Mouse (Mus musculus): ENCODE measurements around the gene Rgs6. TPM values are rescaled to one million over a fixed set of nuclear protein-coding genes. Genes with fewer than 3 reads are reported as not detected.

Rgs6 gene
- polyA plus RNA-seq, 2 experiments from 2014 or later: 0.49 TPM; not detected in 1

GRCm38 (mm10) chr12:82985300-82985699 lies 397.2 kb downstream of the Rgs6 start:
- ATAC-seq: no peak

GRCm38 (mm10) chr12:82987661-82988060 lies 399.6 kb downstream of the Rgs6 start:
- ATAC-seq: no peak

GRCm38 (mm10) chr12:82993905-82994304 lies 405.8 kb downstream of the Rgs6 start:
- ATAC-seq: no peak

GRCm38 (mm10) chr12:82996775-82997174 lies 408.7 kb downstream of the Rgs6 start:
- ATAC-seq: no peak

GRCm38 (mm10) chr12:82998682-82999332 lies 410.7 kb downstream of the Rgs6 start:
- no peak for ATAC-seq

- ATAC-seq: no peak
Measured at GRCm38 (mm10) chr12:82999333-83000032, 411.4 kb downstream of the Rgs6 start.

- ATAC-seq: no peak
Measured at GRCm38 (mm10) chr12:83000033-83000570, 412.0 kb downstream of the Rgs6 start.

GRCm38 (mm10) chr12:83000957-83001356 lies 412.9 kb downstream of the Rgs6 start:
- no peak for ATAC-seq

- ATAC-seq: no peak
Measured at GRCm38 (mm10) chr12:83004014-83004682, 416.1 kb downstream of the Rgs6 start.

- ATAC-seq: no peak
Measured at GRCm38 (mm10) chr12:83011056-83011565, 423.0 kb downstream of the Rgs6 start.

- no peak for ATAC-seq
Measured at GRCm38 (mm10) chr12:83013918-83014691, 426.0 kb downstream of the Rgs6 start.

- no peak for ATAC-seq
Measured at GRCm38 (mm10) chr12:83014848-83015247, 426.8 kb downstream of the Rgs6 start.

- ATAC-seq: no peak
Measured at GRCm38 (mm10) chr12:83015366-83015765, 427.3 kb downstream of the Rgs6 start.

- no peak for ATAC-seq
Measured at GRCm38 (mm10) chr12:83016486-83016885, 428.4 kb downstream of the Rgs6 start.

GRCm38 (mm10) chr12:83018005-83018404 lies 429.9 kb downstream of the Rgs6 start:
- ATAC-seq: no peak

GRCm38 (mm10) chr12:83026985-83027384 lies 438.9 kb downstream of the Rgs6 start:
- ATAC-seq: no peak

- ATAC-seq: no peak
Measured at GRCm38 (mm10) chr12:83033171-83033835, 445.2 kb downstream of the Rgs6 start.

GRCm38 (mm10) chr12:83034859-83035569 lies 446.9 kb downstream of the Rgs6 start:
- no peak for ATAC-seq

GRCm38 (mm10) chr12:83037798-83038560 lies 449.9 kb downstream of the Rgs6 start:
- ATAC-seq: no peak

GRCm38 (mm10) chr12:83038779-83039178 lies 450.7 kb downstream of the Rgs6 start:
- ATAC-seq: no peak
